Mouse (Mus musculus): ENCODE results near the gene Aox1. TPM values are rescaled to one million over a fixed set of nuclear protein-coding genes. Genes with fewer than 3 reads are reported as not detected.
"Not testable (repeated sequence)": the region's sequence is repeated elsewhere in the genome, so short reads cannot be mapped to it uniquely, and the experiment has no call there.

Aox1 gene
- 1.8 and 2.4 TPM in 2 replicates for polyA plus RNA-seq (2015; fragmentation: Nextera tagmentation; extraction: Ambion mirVana)

DNA sequence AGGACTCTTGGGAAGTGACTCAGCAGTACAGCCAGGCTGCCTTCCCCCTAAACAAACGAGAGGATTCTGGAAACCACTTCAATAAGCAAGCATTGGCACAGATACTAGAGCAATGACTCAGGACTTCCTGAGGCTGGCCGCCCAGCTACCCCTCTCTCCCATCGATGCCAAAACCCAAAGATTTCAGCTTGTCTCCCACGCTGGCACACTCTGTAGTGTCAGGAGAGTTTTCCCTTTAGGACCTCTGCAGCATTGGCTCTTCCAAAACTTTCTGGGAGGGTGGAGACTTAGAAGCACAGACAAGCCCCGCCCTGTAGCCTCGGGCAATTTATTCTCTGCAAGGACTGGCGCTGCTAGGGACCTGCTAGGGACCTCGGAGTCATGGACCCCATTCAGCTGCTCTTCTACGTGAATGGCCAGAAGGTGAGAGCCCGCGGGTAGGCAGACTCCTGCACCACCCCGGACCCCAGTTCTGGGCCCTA is at the start of gene Aox1:
Gene Aox1, plus strand, starts transcription at position 296 of the 482 bp plus-strand sequence.
- Histone ChIP-seq H3K4me1 (ENCODE audit: insufficient read depth, low read depth, low read length) (peaks cover 3% of the 10 kb centered on the region; the same call in 1 of the 2 replicates), H3K4me2 (replicated peaks; ENCODE audit: low read depth, low read length) (peak within 1 kb of the TSS; percentile 63), H3K4me3 (ENCODE audit: low read depth, low read length) (peak within 1 kb of the TSS; percentile 34), H3K9me3 (ENCODE audit: low read length) (no peaks in the 10 kb centered on the region), H3K9ac (replicated peaks; ENCODE audit: low read depth) (no peak within 1 kb of the TSS), H3K36me3 (ENCODE audit: insufficient read depth, low read length) (no peaks in the 10 kb centered on the region), H3K27ac (ENCODE audit: low read length) (peak within 1 kb of the TSS; percentile 73), H3K27me3 (replicated peaks; ENCODE audit: insufficient read depth, low read length) (no peaks in the 10 kb centered on the region)
- ATAC-seq = peak; percentile 92
- 7% methylated on average over 12 of the region's 12 CpGs for WGBS
- TF ChIP-seq EP300 (IDR thresholded peaks at IDR 0.05) (peak; percentile 86), CTCF (IDR thresholded peaks at IDR 0.05) (no peak)
- peak; percentile 88 for DNase-seq (ENCODE audit: low spot score)

DNA sequence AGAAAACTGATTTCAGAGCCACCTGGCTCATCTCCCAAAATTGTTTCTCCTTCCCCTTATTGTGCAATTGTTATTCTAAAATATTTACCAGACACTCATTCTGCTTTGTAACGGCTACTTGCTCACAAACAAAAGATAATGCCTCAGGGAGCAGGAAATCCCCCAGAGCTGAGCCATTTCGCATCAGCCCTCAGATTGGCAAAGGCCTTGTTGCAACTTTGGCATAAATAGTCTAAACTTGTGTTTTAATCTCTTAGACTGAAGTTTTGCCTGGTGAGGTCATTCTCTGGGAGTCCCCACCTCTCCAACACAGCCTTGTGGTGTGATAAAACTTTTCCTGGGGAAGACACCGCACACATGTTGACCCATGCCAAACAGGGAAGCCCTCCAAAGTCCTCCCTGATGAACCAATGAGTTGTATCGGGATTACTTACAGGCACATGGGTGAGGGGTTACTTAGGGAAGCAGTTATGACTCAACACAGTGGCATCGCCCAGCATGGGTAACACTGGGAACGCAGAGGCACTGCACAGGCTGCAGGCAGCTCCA is 40.6 kb upstream of the Aox1 start:
- 41% methylated on average over 6 of the region's 6 CpGs for WGBS
- TF ChIP-seq EP300 (IDR thresholded peaks at IDR 0.05) (0 out of 2 replicates have a peak, but pooled peaks have one; percentile 22), CTCF (IDR thresholded peaks at IDR 0.05) (no peak)
- DNase-seq (ENCODE audit: low spot score) (peak; percentile 73), ATAC-seq (peak; percentile 86)
- no peaks in the 10 kb centered on the region for H3K27me3 ChIP-seq (replicated peaks; ENCODE audit: insufficient read depth, low read length)
- H3K4me1 ChIP-seq (ENCODE audit: insufficient read depth, low read depth, low read length) = no peaks in the 10 kb centered on the region
- H3K9ac ChIP-seq (replicated peaks; ENCODE audit: low read depth) = no peak overlapping the region
- H3K36me3 ChIP-seq (ENCODE audit: insufficient read depth, low read length) = no peaks in the 10 kb centered on the region
- peak overlapping the region; percentile 43 for H3K27ac ChIP-seq (ENCODE audit: low read length)
- no peak overlapping the region for H3K4me2 ChIP-seq (replicated peaks; ENCODE audit: low read depth, low read length)
- H3K9me3 ChIP-seq (ENCODE audit: low read length) = no peaks in the 10 kb centered on the region
- H3K4me3 ChIP-seq (ENCODE audit: low read depth, low read length) = no peak overlapping the region

- Histone ChIP-seq H3K9ac (replicated peaks; ENCODE audit: low read depth) (no peak overlapping the region), H3K4me1 (ENCODE audit: insufficient read depth, low read depth, low read length) (peaks cover 1% of the 10 kb centered on the region; the same call in 1 of the 2 replicates), H3K36me3 (ENCODE audit: insufficient read depth, low read length) (no peaks in the 10 kb centered on the region), H3K27ac (ENCODE audit: low read length) (no peak overlapping the region), H3K4me3 (ENCODE audit: low read depth, low read length) (no peak overlapping the region), H3K9me3 (ENCODE audit: low read length) (no peaks in the 10 kb centered on the region), H3K4me2 (replicated peaks; ENCODE audit: low read depth, low read length) (no peak overlapping the region), H3K27me3 (replicated peaks; ENCODE audit: insufficient read depth, low read length) (no peaks in the 10 kb centered on the region)
- WGBS = 79% methylated on average over 2 of the region's 2 CpGs
- TF ChIP-seq CTCF (IDR thresholded peaks at IDR 0.05) = no peak
- no peak for TF ChIP-seq EP300 (IDR thresholded peaks at IDR 0.05)
- DNase-seq (ENCODE audit: low spot score) (no peak), ATAC-seq (no peak)
These were observed 38.5 kb upstream of the Aox1 start for GRCm38 (mm10) chr1:57991277-57991676.

GRCm38 (mm10) chr1:57995432-57996132 is 34.1 kb upstream of the Aox1 start, which contains the start of gene Sgo2a:
Gene Sgo2a (plus strand): TSS chr1:57995971.
- H3K36me3 ChIP-seq (ENCODE audit: insufficient read depth, low read length) = no peaks in the 10 kb centered on the region
- peak; percentile 99 for DNase-seq (ENCODE audit: low spot score)
- H3K9me3 ChIP-seq (ENCODE audit: low read length) = no peaks in the 10 kb centered on the region
- peaks cover 5% of the 10 kb centered on the region; the same call in 1 of the 2 replicates for H3K4me1 ChIP-seq (ENCODE audit: insufficient read depth, low read depth, low read length)
- H3K27ac ChIP-seq (ENCODE audit: low read length) = peak within 1 kb of the TSS; percentile 68
- TF ChIP-seq CTCF (IDR thresholded peaks at IDR 0.05) (no peak), EP300 (IDR thresholded peaks at IDR 0.05) (no peak)
- H3K9ac ChIP-seq (replicated peaks; ENCODE audit: low read depth) = peak within 1 kb of the TSS; percentile 50
- H3K4me3 ChIP-seq (ENCODE audit: low read depth, low read length) = peak within 1 kb of the TSS; percentile 90
- H3K27me3 ChIP-seq (replicated peaks; ENCODE audit: insufficient read depth, low read length) = no peaks in the 10 kb centered on the region
- ATAC-seq = peak; percentile 99
- peak within 1 kb of the TSS; percentile 81 for H3K4me2 ChIP-seq (replicated peaks; ENCODE audit: low read depth, low read length)
- 7% methylated on average over 30 of the region's 30 CpGs for WGBS

DNA sequence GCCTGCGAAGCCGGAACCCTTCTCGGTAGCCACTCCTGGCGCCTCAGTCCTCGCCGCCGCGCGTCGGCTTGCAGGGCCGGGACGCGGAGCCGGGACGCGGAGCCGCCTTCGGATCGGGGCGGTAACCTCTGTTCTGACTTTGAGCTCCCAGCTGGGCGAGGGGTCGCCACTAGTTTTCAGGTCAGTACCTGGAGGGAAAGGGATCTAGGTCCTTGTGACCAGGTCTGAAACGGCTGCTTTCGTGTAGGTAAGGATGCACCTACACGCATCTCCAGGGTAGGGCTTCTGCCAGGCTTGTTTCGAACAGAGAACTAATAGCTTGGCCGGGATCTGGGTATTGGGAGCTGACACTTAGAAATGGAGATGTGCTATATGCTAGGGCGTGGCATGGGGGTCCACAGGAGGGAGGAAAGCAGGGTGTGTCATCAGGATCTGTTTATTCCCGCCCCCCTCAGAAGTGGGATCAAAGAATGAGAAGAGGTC is 33.6 kb upstream of the Aox1 start:
- peaks cover 5% of the 10 kb centered on the region; the same call in 1 of the 2 replicates for H3K4me1 ChIP-seq (ENCODE audit: insufficient read depth, low read depth, low read length)
- H3K9ac ChIP-seq (replicated peaks; ENCODE audit: low read depth) = peak overlapping the region; percentile 50
- H3K27ac ChIP-seq (ENCODE audit: low read length) = no peak overlapping the region
- WGBS = under 1% methylated on average over 27 of the region's 29 CpGs
- H3K4me3 ChIP-seq (ENCODE audit: low read depth, low read length) = peak overlapping the region; percentile 90
- TF ChIP-seq CTCF (IDR thresholded peaks at IDR 0.05) (no peak), EP300 (IDR thresholded peaks at IDR 0.05) (no peak)
- peak overlapping the region; percentile 81 for H3K4me2 ChIP-seq (replicated peaks; ENCODE audit: low read depth, low read length)
- H3K27me3 ChIP-seq (replicated peaks; ENCODE audit: insufficient read depth, low read length) = no peaks in the 10 kb centered on the region
- ATAC-seq (peak; percentile 51; the same call in 1 of the 2 replicates), DNase-seq (ENCODE audit: low spot score) (no peak)
- H3K9me3 ChIP-seq (ENCODE audit: low read length) = no peaks in the 10 kb centered on the region
- H3K36me3 ChIP-seq (ENCODE audit: insufficient read depth, low read length) = no peaks in the 10 kb centered on the region

DNA sequence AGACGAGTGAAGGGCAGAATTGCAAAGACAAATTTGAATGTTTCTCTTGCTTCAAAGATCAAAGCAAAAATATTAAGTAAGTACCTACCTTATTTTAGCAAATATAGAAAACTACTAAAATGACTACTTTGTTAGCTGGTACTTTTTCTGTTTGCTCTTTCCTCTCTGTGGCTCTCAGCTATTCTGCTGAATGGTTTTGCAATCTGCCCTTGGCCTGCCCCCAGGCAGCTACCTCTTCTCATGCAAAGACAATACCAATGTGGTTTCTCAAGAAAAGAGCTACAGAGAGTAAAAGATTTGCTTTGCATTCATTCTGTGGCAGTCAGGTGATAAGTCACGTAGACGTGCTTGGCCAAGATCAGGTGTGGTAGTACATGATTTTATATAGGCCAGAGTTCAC is 31.6 kb upstream of the Aox1 start:
- peak; percentile 55 for DNase-seq (ENCODE audit: low spot score)
- WGBS = 55% methylated on average over 3 of the region's 3 CpGs
- H3K4me2 ChIP-seq (replicated peaks; ENCODE audit: low read depth, low read length) = no peak overlapping the region
- TF ChIP-seq EP300 (IDR thresholded peaks at IDR 0.05) (no peak), CTCF (IDR thresholded peaks at IDR 0.05) (no peak)
- H3K4me1 ChIP-seq (ENCODE audit: insufficient read depth, low read depth, low read length) = peaks cover 5% of the 10 kb centered on the region; the same call in 1 of the 2 replicates
- H3K36me3 ChIP-seq (ENCODE audit: insufficient read depth, low read length) = no peaks in the 10 kb centered on the region
- ATAC-seq = peak; percentile 32
- H3K27me3 ChIP-seq (replicated peaks; ENCODE audit: insufficient read depth, low read length) = no peaks in the 10 kb centered on the region
- no peak overlapping the region for H3K27ac ChIP-seq (ENCODE audit: low read length)
- no peak overlapping the region for H3K4me3 ChIP-seq (ENCODE audit: low read depth, low read length)
- no peaks in the 10 kb centered on the region for H3K9me3 ChIP-seq (ENCODE audit: low read length)
- no peak overlapping the region for H3K9ac ChIP-seq (replicated peaks; ENCODE audit: low read depth)

DNA sequence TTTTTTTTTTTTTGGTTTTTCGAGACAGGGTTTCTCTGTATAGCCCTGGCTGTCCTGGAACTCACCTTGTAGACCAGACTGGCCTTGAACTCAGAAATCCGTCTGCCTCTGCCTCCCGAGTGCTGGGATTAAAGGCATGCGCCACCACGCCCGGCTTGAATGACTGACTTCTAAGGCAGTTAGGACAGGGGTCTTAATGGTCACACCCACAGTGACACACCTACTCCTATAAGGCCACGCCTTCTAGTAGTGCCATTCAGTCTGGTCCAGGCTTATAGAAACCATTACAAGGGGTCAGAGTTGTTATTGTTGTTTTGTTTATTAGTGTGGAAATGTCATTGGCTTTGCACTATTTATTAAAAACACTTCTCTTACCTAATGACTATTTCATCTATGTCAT is 23.3 kb upstream of the Aox1 start:
- H3K9ac ChIP-seq (replicated peaks; ENCODE audit: low read depth); H3K27me3 ChIP-seq (replicated peaks; ENCODE audit: insufficient read depth, low read length); ATAC-seq; H3K4me3 ChIP-seq (ENCODE audit: low read depth, low read length); H3K36me3 ChIP-seq (ENCODE audit: insufficient read depth, low read length); H3K9me3 ChIP-seq (ENCODE audit: low read length); H3K27ac ChIP-seq (ENCODE audit: low read length); H3K4me1 ChIP-seq (ENCODE audit: insufficient read depth, low read depth, low read length); DNase-seq (ENCODE audit: low spot score); H3K4me2 ChIP-seq (replicated peaks; ENCODE audit: low read depth, low read length): not testable (repeated sequence)
- WGBS = 97% methylated on average over 7 of the region's 7 CpGs

Measured in lung, postnatal 0 days (tissue).